Mouse (Mus musculus): ENCODE results near the gene Zdhhc16. TPM values are rescaled to one million over a fixed set of nuclear protein-coding genes. Genes with fewer than 3 reads are reported as not detected.

Zdhhc16 gene
- total RNA-seq (2021), result 10 to 100 TPM; 41.9 to 45.0 TPM

DNA sequence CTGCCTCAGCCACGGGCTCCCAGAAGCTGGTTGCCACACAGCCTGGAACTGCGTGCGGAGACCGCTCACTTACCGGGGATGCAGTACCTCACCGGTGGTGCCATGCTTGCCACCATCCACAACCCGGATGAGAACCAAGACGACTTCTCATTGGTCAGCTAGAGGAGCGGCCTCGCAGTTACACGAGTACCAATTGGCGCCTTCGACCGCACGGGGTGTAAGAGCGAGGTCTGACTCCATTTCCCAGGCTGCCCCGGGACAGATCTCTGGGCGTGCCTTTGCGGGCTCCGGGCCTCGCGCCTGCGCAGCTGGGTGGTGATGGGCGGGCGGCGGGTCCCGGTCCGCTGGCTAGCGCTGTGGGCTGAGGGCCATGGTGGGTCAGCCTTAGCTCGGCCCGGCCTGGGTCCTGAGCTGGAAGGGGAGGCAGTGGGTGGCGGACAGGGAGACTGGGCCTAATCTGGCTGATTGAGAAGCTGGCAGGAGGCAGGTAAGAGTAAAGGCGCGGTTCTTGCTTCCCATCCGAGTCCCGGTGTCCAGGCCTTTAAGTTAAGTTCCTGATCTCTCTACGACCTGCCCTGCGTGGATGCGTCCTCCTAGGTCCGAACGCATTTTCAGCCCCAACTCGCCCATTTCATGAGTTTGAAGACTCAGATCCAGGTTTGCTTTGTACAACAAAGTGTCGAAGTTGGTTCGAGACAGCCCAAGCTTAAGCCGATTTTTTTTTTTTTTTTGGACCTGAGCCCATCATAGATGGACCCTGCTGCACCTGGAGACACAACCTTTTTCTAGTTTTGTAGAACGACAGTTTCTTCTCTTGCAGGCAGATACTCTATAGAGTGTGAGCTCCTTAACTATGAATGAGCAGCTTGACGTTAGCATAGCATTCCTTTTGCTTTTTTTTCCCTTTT, at the start of gene Zdhhc16, which contains the start of gene Exosc1:
Gene Zdhhc16, plus strand, starts transcription at position 302 of the 908 bp plus-strand sequence.
Gene Exosc1, minus strand, starts transcription at position 245 of the 908 bp plus-strand sequence.
- peak; percentile 99 for DNase-seq

GRCm38 (mm10) chr19:41883882-41884281, 49.4 kb upstream of the Zdhhc16 start:
- DNase-seq, result no peak

DNA sequence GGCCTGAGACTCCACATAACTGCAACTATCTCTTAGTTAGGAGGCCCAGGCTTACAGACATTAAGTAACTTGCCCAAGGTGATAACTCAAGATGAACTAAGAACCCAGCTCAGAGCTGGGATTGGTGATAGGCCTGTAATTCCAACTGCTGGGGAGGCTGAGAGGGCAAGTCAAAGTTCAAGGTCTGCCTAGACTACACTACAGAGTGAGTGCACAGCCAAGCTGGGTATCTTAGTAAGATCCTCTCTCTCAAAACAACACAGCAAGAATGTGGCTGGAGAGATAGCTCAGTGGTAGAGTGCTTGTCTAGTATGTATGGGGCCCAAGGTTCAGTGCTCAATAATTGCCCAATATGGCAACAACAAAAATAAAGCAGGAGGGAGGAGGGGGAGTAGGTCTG, 45.1 kb upstream of the Zdhhc16 start:
- no peak for DNase-seq

- DNase-seq, result no peak
Measured at GRCm38 (mm10) chr19:41894959-41895358, 38.3 kb upstream of the Zdhhc16 start.

DNA sequence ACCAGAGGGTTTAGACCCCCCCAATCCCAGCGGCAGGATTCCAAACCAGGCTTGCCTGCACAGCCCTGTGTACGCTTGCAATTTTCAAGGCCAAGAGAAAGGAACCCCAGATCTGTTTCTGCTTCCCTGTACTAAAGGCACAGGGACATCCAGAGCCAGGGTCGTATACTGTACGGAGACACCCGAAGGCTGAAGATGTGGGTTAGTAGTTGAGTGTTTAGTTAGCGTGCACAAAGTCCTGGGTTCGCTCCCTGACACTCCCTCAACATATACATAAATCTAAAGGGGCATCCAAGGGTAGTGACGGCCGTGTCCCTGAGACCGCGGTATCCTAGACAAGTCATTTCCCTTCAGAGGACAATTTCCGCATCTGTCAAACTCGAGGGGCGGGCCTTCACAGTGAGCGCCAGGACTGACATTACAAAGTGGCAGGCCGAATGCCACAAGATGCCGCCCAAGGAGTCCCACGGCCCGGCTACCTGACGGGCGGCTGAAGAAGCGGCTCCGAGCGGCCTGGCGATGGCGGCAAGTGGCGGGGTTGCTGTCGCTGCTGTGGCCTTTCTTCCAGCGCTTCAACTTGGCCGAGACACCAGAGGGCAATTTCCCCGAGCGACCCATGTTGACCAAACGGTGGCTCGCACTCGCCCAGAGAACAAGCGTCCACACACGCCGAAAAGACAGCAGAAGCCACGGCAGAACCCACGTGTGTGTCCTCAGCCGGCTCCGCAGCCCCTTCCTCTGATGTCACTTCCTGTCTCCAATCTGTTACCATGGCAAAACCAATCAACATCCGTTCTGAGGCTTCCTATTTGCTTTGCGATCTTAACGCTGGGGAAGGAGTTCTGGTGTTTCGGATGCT, 37.6 kb upstream of the Zdhhc16 start, which contains the start of gene Rrp12:
Gene Rrp12, minus strand, starts transcription at position 714 of the 859 bp plus-strand sequence.
- peak; percentile 78 to 85 for DNase-seq

- DNase-seq, result no peak
Measured at GRCm38 (mm10) chr19:41896319-41896711, 37.0 kb upstream of the Zdhhc16 start.

GRCm38 (mm10) chr19:41898860-41899259, 34.4 kb upstream of the Zdhhc16 start:
- no peak for DNase-seq

GRCm38 (mm10) chr19:41900495-41901090, 32.7 kb upstream of the Zdhhc16 start:
- DNase-seq, result no peak

- no peak for DNase-seq
Measured at GRCm38 (mm10) chr19:41901696-41902095, 31.6 kb upstream of the Zdhhc16 start.

GRCm38 (mm10) chr19:41902848-41903593, 30.3 kb upstream of the Zdhhc16 start:
- DNase-seq, result no peak

DNA sequence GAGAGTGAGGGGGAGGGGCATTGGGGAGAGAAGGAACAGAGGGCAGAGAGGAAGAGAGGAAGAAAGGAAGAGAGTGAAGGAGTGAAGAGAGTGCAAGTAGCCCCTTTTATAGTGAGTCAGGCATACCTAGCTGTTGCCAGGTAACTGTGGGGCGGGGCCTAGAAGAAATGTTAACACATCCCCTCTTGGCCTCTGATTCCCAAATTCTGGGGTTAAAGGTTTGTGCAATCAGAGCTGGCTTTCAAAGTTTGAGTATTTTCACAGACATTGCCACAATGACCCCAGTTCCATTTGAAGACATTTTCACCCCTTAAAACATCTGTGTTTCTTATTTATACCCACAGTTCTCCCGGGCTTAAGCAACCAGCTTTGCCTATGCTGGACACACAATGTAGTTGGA, 28.0 kb upstream of the Zdhhc16 start:
- DNase-seq, result no peak

DNA sequence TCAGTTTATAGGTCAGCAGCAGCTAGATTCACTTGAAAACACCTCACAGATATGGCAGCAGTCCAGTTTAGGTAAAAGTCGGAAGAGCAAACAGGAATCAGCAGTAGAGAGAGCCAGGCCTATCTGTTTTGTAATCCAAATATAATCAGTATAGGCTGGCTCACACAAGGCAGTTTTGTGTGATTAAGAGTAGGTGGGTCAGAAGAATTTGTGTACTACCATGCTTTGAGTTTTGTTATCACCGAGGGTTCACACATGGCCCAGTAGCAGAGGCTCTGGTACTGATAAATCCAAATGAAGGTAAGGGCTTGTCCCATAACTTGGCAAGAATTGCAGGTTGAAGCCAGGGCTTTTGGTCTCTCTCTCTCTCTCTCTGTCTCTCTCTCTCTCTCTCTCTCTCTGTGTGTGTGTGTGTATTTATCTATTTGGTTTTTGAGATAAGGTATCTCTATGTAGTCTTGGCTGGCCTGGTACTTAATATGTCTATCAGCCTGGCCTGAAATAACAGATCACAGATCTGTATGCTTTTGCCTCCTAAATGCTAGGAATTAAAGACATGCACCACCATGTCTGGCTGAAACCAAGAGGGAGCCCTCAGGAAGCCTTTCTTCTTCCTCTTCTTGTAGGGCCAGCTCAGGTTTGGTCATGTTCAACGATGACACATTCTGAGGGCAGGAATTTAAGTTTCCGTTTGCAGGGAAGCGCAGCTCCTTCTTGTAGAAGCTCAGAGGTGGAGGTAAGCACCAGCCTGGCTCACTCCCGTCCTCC, 26.8 kb upstream of the Zdhhc16 start:
- DNase-seq, result no peak

DNA sequence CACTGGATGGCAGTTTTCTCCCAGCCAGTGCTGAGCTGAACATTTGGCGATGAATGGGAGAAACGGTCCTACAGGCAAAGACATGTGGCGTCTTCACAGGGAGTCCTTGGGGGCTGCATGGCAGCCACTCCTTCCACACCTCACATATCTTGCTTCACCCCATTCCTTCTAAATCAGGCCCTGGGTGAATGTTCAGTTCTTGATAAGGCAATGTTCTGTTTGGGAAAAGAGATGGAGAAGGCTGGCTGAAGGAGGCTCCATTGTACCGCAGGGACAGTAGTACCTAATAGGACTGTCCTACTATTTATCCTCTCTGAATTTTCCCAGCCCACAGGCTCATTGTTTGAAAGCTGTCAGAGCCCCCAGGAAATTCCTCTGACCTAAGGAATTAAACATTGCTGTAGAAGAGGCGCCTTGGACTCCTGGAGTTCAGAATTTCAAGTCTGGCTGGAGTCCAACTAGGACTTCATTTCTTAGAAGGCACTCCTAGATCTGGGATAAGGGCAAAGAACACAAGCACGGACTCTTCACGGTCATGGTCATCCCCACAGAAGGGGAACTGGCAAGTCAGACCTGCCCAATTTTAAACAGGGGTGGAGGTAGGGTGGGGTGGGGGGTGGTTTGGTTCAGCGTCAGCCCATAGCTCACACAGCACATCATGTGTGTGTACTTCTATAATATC, 26.1 kb upstream of the Zdhhc16 start:
- no peak for DNase-seq

GRCm38 (mm10) chr19:41908736-41909135, 24.5 kb upstream of the Zdhhc16 start:
- no peak for DNase-seq

- no peak for DNase-seq
Measured at GRCm38 (mm10) chr19:41910396-41910795, 22.9 kb upstream of the Zdhhc16 start.

GRCm38 (mm10) chr19:41911178-41912073, 21.9 kb upstream of the Zdhhc16 start, which contains the start of gene Pgam1:
Gene Pgam1, plus strand, starts transcription at chr19:41911923.
- DNase-seq, result peak; percentile 96

- DNase-seq, result peak in 1 of 2 experiments; percentile 38
Measured at GRCm38 (mm10) chr19:41912121-41913080, 20.9 kb upstream of the Zdhhc16 start.
